Mouse (Mus musculus) Patski (cell line): ENCODE results near the gene Spink4. TPM values are rescaled to one million over a fixed set of nuclear protein-coding genes. Genes with fewer than 3 reads are reported as not detected.
A peak's percentile ranks its signal among the peaks of the same experiment; 100 is the strongest.
"Not testable (repeated sequence)": the region's sequence is repeated elsewhere in the genome, so short reads cannot be mapped to it uniquely, and the experiment has no call there.

Experiments
- ATAC-seq: fragments of 100-300 bp; one replicate; pipeline ENCODE4 v1.8.0; 2021
- CTCF ChIA-PET: fragments of 350-600 bp; sonication (Branson Sonifier 250); formaldehyde crosslinking; loops from one replicate; lab custom pipeline; 2022; ENCODE audit warnings: inconsistent platforms; lab: Charles Lee
- POLR2A ChIA-PET: fragments of 350-600 bp; sonication (Branson Sonifier 250); formaldehyde crosslinking; loops from one replicate; lab custom pipeline; 2022; ENCODE audit warnings: antibody characterized with exemption, inconsistent platforms; lab: Charles Lee
- DNase-seq: peaks from one replicate; pipeline ENCODE4 v3.0.0-alpha.2; 2011; ENCODE audit warnings: low read depth, low spot score
- H3K27me3 ChIP-seq: fragments of 371-371 bp; one replicate; pipeline ENCODE4 v1.5.1; 2021
- CTCF ChIP-seq: fragments of 100-300 bp; IDR thresholded peaks from one replicate; pipeline ENCODE4 v1.5.1; 2021
- in situ Hi-C: fragments of 300-500 bp; cut with MboI; formaldehyde crosslinking; loops from 3 replicates; pipeline ENCODE4 v1.11.1; 2018; ENCODE audit warnings: low pct_unique_long_range_greater_than_20kb, mixed read lengths
- polyA plus RNA-seq: library from polyadenylated mRNA; unstranded; gene quantifications from one replicate; pipeline ENCODE4 v1.2.3, GENCODE M21; 2021

Spink4 gene
- polyA plus RNA-seq, 1 experiment from 2014 or later, result not detected

DNA sequence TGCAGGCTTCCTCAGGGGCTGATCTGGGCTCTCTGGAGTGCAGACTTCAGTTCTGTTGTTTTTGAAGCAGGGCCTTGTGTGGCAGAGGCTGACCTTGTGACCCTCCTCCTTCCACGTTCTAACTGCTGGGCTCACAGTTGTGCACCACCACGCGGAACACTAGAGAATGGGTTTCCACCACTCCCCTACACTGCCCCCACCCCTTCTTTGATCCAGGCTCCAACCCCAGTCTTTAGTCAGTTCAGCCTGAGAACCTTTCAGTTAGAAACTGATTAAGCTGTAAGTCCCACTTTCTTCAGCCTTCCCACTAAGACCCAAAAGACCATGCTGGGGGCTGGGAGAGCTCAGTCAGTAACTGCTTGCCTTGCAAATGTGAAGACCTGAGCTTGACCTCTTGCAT, 5.7 kb downstream of the Spink4 start:
- in situ Hi-C loops, result no loop called here
- DNase-seq (no peak), ATAC-seq (no peak)
- no peaks in the 10 kb centered on the region for H3K27me3 ChIP-seq
- CTCF ChIA-PET, result interaction anchor here (1.2 to 1.3 kb wide), 2 partner anchors 19 to 149 kb away, joined by 3 to 4 read pairs; no protein-coding TSS in a partner anchor
- POLR2A ChIA-PET, result no interaction called here
- TF ChIP-seq CTCF, result no peak

DNA sequence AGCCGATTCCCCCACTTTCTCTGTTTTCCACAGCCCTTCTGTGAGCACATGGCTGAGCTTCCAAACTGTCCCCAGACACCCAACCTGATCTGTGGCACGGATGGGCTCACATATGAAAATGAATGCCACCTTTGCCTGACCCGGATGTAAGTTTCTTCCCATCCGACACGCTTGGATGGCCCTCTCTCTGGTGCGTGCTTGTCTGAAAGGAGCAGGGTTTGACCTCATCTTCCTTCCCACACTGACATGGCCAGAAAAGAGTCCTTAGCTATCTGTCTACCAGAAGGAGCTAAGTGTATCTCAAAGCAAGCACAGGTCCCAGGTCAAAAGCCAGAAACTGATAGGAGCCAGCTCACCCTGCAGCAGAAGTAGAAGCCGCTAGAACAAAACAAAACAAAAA, 9.2 kb downstream of the Spink4 start:
- DNase-seq (no peak), ATAC-seq (no peak)
- no peak for TF ChIP-seq CTCF
- no peaks in the 10 kb centered on the region for H3K27me3 ChIP-seq
- ChIA-PET CTCF (interaction anchor here (0.7 to 0.9 kb wide), 2 partner anchors 9 to 10 kb away, joined by 3 read pairs; no protein-coding TSS in a partner anchor), POLR2A (interaction anchor here (0.7 kb wide), 1 partner anchor 9 kb away, joined by 3 read pairs; the partner anchor contains the start of gene Spink4)
- in situ Hi-C loops, result no loop called here

DNA sequence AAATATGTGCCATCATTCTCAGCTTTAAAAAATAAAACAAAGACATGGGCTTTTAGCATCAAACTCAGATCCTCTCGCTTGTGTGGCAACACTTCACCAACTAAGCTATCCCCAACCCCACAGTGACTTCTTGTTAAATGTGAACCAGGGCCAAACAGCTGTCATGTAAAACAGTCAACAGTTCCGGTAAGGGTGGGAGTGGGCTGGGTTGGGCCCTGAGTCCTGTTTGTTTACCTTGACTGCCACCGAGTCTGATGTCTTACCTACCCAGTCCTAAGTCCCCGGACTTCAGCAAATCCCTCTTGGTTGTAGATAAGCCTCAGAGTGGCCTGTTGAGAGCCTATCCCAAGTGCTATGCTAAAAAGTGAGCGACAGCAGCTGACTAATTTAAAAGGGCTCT, 13.8 kb downstream of the Spink4 start:
- POLR2A ChIA-PET, result interaction anchor here (0.5 kb wide), 1 partner anchor 22 kb away, joined by 6 read pairs; no protein-coding TSS in a partner anchor
- in situ Hi-C loops, result no loop called here
- H3K27me3 ChIP-seq, result no peaks in the 10 kb centered on the region
- TF ChIP-seq CTCF, result no peak
- no peak for ATAC-seq
- CTCF ChIA-PET, result no interaction called here
- DNase-seq, result no peak

DNA sequence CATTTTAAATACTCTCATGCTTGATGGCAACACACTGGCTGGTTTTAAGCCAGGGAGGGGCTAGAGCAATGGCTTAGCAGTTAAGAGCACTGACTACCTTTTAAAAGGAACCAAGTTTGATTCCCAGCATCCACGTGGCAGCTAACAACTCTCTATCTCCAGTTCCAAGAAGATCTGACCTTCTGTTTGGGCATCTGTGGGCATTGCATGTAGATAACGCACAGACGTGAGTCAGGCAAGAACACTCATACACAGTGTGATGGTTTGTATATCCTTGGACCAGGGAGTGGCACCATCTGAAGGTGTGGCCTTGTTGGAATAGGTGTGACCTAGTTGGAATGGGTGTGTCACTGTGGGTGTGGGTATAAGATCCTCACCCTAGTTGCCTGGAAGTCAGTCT, 14.5 kb downstream of the Spink4 start:
- CTCF ChIA-PET, in situ Hi-C loops, DNase-seq, H3K27me3 ChIP-seq, ATAC-seq: not testable (repeated sequence)
- POLR2A ChIA-PET, result interaction anchor here (0.5 kb wide), 1 partner anchor 21 kb away, joined by 6 read pairs; no protein-coding TSS in a partner anchor

DNA sequence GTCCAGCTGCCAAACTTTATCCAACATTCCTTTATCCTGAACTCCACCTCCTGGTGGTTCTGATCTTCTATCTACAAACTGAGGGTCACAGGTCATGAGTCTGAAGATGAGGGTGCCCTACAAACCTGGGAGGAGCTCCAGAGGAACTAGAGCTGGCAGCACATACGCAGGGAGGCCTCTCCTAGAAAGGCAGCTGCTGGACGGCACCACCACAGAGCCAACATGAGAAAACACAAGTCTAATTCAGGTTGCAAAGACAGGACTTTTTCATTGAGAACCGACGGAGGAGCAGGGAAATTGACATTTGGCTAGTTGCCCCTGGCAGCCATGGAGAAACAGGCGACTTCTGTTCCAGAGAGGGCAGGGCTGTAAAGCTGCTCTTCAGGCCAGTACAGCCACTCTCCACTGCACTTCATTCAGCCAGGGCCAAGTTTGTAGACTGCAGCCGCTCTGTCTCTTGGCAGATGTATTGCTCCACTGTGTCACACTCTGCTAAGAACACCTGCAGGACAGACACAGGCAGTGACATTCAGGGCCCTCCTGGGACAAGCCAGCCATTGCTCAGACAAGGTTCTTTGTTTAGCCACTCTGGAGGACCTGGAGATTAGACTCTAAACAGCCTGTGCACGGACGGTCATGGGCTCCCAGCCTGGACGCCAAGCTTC, 16.5 kb downstream of the Spink4 start:
- POLR2A ChIA-PET, result no interaction called here
- no peaks in the 10 kb centered on the region for H3K27me3 ChIP-seq
- CTCF ChIA-PET, result no interaction called here
- DNase-seq, result no peak
- TF ChIP-seq CTCF, result no peak
- ATAC-seq, result no peak
- in situ Hi-C loops, result no loop called here

DNA sequence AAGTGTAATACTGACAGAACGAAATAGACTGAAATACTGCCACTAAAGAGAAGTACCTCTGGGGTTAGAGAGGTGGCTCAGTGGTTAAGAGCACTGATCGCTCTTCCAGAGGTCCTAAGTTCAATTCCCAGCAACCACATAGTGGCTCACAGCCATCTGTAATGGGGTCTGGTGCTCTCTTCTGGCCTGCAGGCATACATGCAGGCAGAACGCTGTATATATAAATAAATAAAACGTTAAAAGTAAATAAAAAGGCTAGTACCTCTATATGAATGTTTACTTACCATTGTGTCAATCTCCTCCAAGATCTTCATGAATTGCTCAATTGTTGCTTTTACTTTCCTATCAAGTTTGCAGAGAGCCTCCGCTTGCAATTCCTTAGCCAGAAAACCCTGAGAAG, 18.9 kb downstream of the Spink4 start:
- ChIA-PET CTCF (interaction anchor here (1.2 kb wide), 1 partner anchor 30 kb away, joined by 6 read pairs; no protein-coding TSS in a partner anchor), POLR2A (no interaction called here)
- TF ChIP-seq CTCF, result peak; percentile 63
- in situ Hi-C loops, result no loop called here
- DNase-seq (no peak), ATAC-seq (no peak)
- H3K27me3 ChIP-seq, result no peaks in the 10 kb centered on the region

DNA sequence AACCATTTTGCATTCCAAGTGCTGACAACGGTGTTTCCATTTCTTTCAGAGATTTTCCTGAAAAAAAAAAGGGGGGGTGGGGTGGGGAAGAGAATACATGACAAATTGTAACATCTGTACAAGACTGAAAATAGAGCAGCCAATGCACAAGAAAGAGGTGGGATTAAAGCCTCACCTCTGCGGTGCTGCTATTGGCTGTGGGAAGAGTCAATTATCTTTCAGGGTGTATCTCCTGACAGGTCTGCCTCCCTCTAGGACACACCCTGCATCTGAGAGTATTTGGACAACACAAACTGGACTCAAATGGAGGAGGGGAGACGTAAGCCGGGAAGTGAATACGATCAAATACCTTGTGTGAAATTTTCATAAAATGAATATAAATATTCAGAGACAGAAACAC, 23.8 kb downstream of the Spink4 start:
- ChIA-PET CTCF (no interaction called here), POLR2A (no interaction called here)
- DNase-seq (no peak), ATAC-seq (no peak)
- in situ Hi-C loops, result no loop called here
- TF ChIP-seq CTCF, result no peak
- no peaks in the 10 kb centered on the region for H3K27me3 ChIP-seq

DNA sequence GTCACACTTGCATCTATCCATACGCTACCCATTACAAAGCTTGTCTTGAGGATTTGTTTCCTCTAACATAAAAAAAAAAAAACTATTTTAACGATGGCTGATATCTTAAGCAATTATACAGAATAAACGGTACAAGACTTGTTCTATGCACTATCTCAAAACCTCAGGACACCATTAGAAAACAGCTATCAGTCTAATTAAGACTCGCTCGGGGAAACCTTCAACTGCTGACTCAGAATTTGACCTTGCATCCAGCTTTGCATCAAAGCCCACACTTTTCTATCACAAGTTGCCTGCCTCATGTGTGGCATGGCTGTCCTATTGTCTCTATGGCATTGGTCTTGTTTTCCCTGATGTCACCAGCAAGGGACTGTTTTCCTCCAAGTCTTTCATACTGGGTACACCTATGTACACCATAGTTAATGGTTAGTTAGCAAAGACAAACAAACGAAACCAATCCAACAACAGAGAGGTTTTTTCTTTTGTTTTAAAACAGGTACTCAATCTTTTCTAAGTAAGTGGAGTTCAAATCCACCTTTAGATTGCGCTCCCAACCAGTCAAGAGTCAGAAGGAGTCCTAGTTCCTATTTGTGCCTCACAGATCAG, 26.8 kb downstream of the Spink4 start:
- no peaks in the 10 kb centered on the region for H3K27me3 ChIP-seq
- in situ Hi-C loops, result no loop called here
- POLR2A ChIA-PET, result no interaction called here
- no peak for TF ChIP-seq CTCF
- DNase-seq, result no peak
- CTCF ChIA-PET, result interaction anchor here (0.9 to 1.0 kb wide), 2 partner anchors 32 to 172 kb away, joined by 3 read pairs; no protein-coding TSS in a partner anchor
- no peak for ATAC-seq

DNA sequence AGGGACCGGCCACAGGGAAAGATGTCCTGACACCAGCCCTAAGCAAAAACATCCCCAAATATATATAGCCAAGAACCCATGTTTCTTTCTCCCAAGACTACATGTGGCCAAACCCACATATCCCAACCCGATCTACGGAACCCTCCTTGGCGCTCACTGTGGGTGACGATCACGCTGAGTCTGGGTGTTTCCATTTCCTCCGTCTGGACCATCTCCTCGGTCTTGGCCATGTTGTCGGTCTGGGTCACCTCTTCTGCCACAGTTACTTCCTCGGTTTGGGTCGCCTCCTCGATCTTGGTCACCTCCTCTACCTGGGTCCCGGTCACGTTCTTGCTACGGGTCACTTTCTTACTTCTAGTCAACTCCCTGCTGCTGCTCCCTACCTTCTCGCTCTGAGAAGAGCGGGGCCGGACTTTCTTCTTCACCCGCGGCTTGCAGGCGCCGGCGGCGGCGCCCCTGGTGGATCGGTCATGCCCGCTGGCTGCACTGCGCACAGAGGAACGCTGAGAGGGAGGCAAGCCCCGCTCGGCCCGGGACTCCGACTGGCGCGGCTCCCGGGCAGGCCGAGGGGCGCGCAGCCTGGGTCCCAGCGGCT, 27.8 kb downstream of the Spink4 start:
- ChIA-PET CTCF (no interaction called here), POLR2A (no interaction called here)
- TF ChIP-seq CTCF, result peak; percentile 65
- in situ Hi-C loops, result no loop called here
- ATAC-seq (peak; percentile 72), DNase-seq (no peak)
- no peaks in the 10 kb centered on the region for H3K27me3 ChIP-seq

DNA sequence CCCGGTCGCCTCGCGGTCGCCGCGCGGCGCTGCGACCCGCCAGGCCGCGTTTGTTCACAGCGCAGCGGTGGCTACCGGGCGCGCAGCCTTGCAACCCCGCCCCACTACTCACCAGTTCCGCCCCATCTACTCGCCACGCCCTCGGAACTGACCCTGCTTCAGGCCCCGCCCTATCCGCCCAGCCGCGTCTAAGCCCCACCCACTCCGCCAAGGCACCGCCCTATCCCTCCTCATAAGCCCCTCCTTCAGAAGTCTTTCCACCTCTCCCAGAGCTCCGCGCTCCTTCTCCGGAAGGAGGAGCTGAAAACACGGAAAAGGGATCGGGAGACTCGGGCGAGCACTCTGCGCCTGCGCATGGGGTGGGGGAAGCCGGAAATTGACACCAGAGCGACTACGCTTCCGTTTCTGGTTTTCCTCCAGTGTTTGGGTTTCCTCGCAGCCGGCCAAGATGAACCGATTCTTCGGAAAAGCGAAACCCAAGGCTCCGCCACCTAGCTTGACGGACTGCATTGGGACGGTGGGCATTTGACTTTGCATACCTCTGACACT, 28.4 kb downstream of the Spink4 start, which contains the start of the genes Bag1 and Chmp5:
TSS of gene Bag1 (minus strand) at position 135 of the 549 bp plus-strand sequence.
TSS of gene Chmp5 (plus strand) at position 248 of the 549 bp plus-strand sequence.
- CTCF ChIA-PET, result no interaction called here
- POLR2A ChIA-PET, result no interaction called here
- DNase-seq (peak; percentile 96), ATAC-seq (peak; percentile 95)
- TF ChIP-seq CTCF, result no peak
- no peaks in the 10 kb centered on the region for H3K27me3 ChIP-seq
- in situ Hi-C loops, result no loop called here
